Mouse (Mus musculus) fat pad, adult 2 months (tissue): Measurements from ENCODE around the gene Smim4.

Experiments
- DNase-seq: peaks from one replicate; pipeline ENCODE4 v3.0.0-alpha.2; 2011; ENCODE audit warnings: low read depth, low spot score; ENCODE audit errors: extremely low read depth

Smim4 gene

DNA sequence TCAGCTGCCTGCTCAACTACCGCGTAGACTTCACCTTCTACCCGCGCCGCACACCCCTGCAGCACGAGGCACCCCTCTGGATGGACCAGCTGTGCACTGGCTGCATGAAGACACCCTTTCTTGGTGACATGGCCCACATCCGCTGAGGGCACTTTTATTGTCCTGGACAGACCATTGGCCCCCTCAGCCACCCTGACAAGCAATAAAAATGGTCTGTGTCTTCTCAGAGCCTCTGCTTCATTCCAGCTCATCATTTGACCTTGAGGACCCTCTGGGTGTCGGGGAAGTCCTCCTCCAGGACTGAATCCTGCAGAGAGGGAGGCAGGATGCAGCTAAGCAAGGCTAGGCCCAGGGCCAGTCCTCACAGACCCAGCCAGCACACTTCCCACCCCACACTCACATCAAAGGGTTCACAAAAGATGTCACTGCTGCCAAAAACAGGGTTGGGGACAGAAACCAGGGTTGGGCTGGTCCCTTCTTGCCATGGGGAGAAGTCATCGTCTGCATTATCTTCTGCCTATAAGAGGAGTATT is 10.2 kb upstream of the Smim4 start:
- DNase-seq = no peak

DNA sequence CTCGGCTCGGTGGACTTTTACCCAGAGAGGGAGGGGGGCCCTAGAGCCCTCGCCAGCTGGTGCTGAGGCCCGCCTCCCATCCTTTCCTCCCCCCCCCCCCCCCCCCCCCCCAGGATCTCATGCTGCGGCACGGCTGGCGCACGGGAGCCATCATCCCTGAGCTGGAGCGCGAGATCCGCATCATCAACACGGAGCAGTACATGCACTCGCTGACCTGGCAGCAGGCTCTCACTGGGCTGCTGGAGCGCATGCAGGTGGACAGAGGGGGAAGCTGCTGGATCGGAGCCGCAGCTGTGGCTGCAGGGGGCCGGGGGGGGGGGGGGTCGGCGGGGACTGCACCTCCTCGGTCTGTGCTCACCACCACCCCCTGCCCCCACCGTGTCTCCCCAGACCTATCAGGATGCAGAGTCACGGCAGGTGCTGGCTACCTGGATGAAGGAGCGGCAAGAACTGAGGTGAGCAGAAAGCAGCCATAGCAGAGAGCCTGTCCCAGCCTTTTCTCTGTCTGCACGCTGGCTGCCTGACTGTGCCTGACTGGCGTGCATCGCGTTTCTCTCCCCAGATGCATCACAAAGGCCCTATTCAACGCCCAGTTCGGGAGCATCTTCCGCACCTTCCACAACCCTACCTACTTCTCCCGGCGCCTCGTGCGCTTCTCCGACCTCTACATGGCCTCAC is 9.6 kb upstream of the Smim4 start:
- DNase-seq = no peak

DNA sequence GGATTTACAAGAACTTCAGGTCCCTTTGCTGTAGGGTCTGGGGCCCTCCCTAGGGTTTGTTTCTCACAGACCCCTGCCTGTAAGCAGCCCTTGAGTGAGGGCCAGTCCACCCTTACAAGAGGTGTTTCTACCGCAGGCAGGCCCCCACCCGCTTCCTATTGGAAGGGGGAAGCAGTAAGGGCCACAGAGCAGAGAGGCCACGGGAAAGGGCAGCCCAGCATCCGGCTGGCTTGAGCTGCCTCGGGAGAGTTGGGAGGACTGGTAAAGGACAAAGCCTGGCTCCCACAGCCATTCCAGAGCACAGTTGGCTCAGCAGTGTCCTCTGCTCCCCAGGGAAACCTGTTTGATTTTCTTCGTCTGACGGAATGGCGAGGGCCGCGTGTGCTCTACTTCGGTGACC is 9.0 kb upstream of the Smim4 start:
- no peak for DNase-seq

DNA sequence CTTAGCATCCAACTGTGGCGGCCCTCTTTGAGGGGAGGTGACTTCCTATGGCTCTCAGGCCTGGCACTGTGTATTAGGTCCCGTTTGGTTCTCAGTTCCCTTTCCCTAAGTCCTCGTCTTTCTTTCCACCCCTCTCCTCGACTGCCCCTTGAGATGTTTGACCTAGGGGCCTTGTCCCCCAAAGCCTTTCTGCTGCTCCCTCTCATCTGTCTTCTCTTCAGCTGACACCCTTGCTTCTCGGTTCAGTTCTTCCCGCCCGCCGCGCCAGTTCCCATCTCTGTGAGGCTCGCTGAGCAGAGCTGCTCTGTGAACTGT is 8.5 kb upstream of the Smim4 start:
- DNase-seq = no peak

DNA sequence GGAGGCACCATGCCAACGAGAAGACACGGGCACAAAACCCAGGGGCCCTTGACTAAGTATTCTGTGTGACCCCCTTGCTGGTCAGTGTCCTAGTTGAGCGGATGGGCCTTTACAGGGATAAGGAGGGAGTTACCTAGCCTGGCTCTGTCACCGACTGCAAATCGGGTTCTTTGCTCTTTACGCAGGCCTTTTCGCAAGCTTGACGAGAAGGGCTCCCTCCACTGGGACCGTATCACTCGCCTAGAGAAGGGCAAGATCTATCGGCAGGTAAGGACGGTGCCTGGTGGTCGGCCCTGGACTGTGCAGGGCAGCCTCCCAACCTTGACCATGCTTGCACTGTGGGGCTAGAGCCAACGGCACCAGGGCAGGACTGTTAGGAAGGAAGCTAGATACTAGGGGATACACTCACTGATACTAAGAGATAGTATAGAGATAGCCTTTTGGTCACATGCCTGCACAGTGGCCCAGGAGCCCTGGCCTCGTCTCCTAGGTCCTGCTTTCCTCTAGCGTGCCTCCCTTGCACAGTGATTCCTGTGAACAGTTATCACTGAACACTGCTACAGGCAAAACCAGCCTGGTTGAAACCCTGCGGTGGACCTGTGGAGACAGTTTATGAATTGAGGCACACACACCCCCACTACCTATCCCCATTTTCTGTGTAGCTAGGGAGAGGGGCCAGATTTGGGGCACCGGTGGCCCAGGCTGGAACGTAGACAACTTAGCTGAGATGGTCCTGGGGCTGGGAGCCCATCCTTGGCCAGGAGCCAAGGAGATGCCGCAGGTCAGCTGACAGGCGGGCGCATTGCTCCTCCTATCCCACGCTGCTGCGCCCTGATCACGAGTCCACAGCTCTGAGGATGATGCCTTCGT is 7.9 kb upstream of the Smim4 start:
- DNase-seq = no peak

DNA sequence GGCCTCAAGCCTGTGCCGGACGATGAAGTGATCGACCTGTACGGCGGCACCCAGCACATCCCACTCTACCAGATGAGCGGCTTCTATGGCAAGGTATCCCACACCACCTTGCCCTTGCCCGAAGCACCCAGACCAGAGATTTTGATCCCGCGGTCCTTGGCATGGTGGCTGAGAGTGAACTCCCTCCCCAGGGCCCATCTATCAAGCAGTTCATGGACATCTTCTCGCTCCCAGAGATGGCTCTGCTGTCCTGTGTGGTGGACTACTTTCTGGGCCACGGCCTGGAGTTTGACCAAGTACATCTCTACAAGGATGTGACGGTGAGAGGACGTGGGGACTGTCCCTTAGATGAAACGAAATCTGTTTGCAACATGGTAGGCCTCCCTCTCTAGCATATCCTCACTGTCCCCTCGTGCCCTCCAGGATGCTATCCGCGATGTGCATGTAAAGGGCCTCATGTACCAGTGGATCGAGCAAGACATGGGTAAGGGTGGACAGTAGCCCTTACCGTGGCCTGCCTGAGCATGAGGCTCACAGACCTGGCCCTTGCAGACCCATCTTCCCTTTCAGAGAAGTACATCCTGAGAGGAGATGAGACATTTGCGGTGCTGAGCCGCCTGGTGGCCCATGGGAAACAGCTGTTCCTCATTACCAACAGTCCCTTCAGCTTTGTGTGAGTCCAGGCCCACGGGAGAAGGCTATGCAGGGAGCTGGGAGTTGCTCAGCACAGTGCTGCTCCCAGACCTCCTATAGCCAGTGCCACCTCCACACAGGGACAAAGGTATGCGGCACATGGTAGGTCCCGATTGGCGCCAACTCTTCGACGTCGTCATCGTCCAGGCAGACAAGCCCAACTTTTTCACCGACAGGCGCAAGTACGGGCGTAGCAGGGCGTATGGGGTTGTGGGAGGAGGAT is 7.0 kb upstream of the Smim4 start:
- no peak for DNase-seq

DNA sequence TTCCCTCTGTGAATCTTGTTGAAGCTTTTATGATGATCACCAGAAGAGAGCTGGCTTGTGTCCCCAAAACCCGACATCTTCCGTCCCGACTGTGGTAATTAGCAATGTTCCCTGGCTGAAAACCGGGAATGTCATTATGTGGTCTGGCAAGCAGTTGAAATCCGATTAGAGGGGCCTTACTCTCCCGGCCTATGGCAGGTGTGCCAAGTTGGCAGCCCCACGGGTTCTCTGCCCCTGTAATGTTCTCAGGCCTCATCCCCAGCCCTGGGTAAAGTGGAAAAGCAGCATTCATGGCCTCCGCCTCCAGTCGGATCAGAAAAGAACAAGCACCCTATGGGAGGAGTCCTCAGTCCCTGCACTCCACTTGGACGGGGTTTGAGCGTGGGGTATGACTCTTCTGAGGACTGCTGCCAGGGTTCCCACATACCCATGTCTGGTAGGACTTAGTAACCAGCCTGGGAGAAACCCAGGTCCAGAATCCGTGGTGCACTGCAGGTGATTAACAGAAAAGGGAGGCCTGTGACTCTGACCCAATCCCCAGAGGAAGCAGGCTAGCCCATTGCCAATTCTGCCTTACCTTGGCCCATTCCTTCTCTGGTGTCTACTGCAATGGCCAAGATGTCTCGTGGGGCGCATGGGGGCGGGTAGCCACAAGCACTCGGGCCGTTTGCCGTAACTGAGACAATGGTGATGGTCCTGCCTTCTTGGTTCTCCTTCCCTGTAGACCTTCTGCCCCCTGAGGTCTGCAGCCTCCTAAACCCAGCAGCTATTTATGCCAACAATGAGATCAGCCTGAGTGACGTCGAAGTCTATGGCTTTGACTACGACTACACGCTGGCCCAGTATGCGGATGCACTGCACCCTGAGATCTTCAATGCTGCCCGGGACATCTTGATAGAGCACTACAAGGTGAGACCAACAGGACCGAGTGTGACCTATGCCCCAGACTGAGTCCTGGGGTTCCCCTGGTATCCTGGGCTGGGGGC is 5.6 kb upstream of the Smim4 start:
- DNase-seq = peak; percentile 49

DNA sequence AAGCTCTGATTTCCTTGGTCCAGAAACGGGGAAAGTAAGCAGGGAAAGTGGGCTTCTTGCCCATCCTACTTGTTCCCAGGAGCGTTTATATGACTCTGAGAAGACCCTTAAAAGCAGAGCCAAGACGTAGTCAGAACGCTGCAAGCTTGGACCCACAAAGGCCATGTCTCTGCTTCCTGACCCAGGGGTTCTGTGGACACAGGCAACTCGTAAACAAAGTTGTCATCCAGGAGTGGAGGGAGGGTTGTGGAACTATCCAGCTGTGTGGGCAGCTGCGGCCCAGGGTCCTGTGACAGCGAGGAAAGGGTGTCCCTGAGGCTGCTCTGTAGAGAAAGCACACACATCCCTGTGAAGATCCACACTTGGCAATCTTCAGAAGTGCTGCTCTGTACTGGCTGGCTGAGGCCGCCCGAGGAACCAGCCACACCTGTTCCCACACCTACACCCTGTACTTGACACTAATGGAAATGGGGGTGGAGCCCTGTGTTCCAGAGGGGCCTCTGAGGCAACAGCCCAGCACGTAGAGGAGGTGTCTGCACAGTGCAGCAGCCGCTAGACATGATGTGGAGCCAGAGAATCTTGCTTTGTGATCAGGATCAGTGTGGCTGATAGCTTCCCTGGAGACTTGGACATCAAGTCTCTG is 4.4 kb upstream of the Smim4 start:
- peak; percentile 79 for DNase-seq

DNA sequence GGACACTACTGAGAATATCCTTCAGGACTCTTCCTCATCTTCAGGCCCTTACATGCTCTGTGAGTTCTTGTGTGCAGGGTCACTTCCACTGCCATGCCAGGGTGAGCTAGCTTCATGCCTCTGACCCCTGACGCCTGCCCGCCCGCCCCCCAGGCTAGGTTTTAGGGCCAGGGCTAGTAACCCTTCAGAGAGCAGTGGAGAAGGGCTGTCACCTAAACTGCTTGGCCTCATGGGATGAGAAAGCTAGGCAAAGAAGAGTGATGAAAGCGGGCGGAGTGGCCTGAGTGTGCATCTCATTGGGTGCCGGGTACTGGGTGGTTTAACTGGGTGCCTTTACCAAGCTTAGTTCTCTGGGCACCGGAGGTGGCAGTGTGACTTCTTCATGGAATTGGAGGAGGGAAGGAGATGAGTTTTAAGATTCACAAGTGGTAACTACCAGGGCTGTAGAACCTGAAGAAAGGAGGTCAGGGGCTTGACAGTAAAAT is 3.8 kb upstream of the Smim4 start:
- no peak for DNase-seq

DNA sequence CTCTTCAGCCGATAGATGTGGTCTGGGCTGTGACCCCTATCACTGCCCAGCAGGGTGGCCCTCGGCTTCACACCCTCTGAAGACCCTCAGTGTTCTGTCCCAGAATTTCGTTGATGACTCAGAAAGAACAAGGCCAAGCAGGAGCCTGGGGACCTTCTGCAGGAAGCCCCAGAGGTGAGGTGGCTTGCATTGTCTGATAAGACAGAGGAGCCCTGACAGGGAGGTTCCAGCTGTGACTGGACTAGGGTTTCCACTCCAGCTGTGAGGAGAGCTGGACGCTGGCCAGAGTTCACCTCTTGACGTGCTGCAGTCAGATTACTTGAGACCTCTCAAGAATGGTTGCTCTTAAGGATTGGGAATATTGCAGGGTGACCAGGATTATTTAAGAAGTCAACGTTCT is 3.3 kb upstream of the Smim4 start:
- no peak for DNase-seq

DNA sequence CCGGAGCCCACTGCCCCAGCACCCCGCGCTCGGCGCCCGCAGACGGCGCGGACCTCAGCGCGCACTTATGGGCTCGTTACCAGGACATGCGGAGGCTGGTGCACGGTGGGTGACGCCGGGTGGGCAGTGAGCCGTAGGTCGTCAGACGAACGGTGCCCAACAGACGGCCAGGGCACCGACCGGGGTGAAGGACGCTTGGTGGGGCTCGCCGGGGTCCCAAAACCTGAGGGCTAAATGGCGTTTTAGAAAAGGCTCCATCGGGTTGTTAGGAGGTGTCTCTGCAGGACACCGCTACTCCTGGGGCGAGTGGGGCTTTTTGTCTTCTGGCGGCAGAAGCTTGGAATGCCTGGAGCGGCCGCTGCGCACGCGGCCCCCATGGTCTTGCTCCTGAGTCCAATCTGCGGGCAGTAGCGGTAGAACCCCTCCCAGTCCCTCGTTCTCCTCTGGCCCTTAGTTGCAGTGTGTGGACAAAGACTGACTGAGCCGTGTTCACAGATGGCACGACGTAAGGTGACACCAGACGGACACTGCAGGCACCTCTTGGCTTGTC is 2.6 kb upstream of the Smim4 start:
- DNase-seq = no peak

DNA sequence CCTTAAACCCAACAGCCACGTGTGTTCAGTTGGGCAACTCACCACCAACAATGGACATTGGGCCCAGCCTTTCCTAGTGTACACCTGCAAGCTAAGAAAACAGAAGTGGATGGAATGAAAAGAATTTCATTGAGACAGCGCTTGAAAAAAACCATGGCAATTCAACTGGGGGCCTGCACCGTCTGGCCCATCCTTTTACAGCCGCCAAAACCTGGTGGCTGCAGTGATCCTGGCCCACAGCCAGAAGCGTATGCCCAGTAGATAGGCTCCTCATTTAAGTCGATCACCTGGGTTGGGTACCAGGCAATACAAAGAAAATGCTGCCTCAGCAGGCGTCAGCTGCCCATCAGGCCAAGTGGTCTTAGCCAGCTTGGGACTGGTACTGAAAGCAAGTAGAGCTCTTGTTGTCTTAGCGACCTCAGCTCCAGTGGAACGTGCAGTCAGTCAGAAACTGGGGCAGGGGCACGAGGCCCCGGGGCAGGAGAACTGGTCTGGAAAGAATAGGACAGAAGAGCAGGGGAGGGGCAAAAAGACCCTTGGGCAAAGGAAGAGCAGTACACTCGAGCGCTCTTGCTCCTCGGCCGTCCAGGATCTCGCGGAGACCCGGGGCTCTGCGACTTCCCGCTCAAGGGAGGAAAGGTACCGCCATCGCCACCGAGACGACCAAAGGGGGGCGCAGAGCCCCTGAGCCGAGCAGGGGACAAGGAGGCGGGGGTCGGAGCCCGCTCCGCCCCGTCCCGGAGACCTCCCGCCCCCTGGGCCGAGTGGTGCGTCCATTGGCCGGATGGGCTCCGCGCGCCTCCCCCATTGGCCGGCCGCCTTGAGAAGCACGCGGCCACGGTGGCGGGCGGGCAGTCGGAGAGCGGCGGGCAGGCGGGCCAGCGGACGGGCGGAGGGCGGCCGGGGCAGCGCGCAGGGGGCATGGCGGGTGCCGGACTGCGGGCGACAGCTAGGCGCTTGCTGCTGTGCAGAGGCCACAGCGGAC is 1.8 kb upstream of the Smim4 start, which contains the start of gene Nt5dc2:
TSS of gene Nt5dc2 (plus strand) at position 818 of the 985 bp plus-strand sequence.
- DNase-seq = no peak

DNA sequence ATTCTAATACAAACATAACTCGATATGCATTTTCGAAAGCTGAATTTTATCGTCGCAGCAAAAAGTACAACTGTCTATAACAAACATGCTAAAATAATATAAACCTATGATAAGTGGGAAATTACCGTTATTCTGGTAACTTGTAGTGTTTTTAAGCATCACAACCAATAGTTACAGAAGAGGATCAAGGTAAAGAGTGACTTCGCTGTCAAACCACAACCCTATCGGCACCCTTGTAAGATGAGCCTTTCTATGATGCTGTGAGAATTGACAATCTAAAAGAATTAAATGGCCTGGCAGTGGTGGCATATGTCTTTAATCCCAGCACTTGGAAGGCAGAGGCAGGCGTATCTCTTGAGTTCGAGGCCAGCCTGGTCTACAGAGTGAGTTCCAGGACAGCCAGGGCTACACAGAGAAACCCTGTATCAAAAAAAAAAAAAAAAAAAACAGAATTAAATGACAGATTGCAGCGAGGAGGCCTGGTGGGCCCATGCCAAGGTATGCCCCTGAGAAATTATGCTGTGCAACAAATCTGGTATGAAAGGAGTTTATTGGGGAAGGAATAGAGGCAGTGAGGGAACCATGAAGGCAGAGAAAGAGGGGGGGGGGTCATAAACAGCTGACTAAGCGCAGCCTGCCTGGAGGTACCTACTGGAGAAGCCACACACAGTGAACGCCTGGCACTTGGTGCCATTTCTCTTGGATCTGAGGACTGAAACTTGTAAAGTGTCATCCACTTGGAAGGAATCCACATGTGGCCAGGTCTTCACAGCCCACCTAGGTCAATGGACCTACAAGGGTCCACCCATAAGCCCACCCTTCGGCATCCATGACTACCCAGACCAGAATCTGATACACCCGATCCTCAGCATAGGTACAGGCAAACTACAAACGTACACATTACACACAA is 825 bp upstream of the Smim4 start:
- DNase-seq = no peak

DNA sequence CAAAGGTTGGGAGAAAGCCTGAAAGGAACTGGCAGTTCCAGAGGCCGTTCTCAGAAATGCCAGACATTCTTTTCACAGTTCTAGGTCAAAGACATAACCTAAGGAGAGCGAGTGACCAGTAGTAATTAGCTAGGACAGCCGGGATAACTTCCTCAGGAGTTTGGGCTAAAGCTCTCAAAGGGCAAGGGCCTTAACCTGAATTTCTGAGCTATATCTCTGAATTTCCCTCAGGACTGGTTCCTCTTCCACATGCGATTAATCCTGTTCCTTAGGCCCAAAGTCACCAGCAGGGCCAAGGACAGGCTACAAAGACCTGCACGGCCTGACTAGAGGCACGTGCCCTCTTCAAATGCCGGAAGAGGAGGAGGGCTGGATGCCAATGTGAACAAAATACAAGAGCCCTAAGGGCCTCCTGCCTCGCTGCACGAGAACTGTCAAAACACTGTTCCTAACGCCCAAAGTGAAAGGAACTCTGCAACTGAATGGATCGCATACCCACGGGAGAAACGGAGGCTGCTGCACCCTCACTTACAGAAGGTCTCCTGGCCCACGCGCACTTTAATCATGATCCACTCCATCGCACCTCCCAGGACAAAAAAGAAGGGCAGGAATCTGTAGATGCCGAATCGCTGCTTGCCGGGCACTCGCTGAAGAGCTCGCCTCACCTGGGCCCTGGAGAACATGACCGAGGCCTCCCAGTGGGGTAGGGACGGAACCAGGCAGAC is 493 bp downstream of the Smim4 start:
- DNase-seq = no peak

DNA sequence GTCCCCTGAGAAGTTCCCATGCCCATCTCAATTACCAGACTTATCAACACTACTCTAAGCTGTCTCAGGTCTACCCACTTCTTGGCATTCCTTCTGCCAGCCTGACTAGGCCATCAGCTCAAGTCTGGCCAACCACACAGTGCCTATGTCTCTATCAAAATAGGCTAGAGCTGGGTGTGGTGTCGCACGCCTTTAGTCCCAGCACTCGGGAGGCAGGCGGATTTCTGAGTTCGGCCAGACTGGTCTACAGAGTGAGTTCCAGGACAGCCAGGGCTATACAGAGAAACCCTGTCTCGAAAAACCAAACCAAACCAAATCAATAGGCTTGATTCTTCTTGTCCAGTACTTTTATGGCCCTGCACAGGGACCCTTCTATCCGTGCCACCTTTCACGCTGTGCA is 1.9 kb downstream of the Smim4 start:
- DNase-seq = no peak
